Mouse (Mus musculus): ENCODE results near the gene Pramel6. TPM values are rescaled to one million over a fixed set of nuclear protein-coding genes. Genes with fewer than 3 reads are reported as not detected.
"Not testable (repeated sequence)": the region's sequence is repeated elsewhere in the genome, so short reads cannot be mapped to it uniquely, and the experiment has no call there.

The Pramel6 gene
- not detected in 2 replicates for polyA plus RNA-seq (2016; fragmentation: Nextera tagmentation; extraction: Ambion mirVana)

DNA sequence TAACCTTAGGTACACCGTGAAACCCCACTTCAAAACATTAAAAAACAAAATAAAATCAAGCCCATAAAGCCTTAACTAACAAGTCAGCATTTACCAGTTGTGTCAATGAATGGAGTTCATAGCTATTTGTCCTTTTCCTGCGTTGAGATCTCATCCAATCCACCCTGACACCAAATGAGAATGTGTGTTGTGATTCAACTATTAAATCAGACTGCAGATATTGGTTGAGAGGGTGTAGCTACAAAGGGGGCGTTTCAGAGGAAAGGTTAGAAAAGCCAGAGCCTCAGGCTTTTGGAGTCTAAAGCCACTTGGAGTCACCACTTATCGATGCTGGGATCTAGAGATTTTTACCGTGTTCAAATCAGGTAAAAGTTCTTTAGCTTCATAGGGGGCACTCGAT is at the start of gene Pramel6:
Gene Pramel6, plus strand, starts transcription at position 301 of the 400 bp plus-strand sequence.
- WGBS, result 87% methylated on average over 6 of the region's 6 CpGs
- no peaks in the 10 kb centered on the region for H3K36me3 ChIP-seq
- ATAC-seq (ENCODE audit: low FRiP score), result no peak
- no peak within 1 kb of the TSS for H3K27ac ChIP-seq
- no peak within 1 kb of the TSS for H3K4me2 ChIP-seq (replicated peaks)
- H3K9me3 ChIP-seq (replicated peaks), result no peaks in the 10 kb centered on the region
- no peak within 1 kb of the TSS for H3K4me3 ChIP-seq
- H3K4me1 ChIP-seq, result no peaks in the 10 kb centered on the region
- no peaks in the 10 kb centered on the region for H3K27me3 ChIP-seq
- H3K9ac ChIP-seq, result no peak within 1 kb of the TSS

- Histone ChIP-seq H3K4me2 (replicated peaks) (no peak overlapping the region), H3K9me3 (replicated peaks) (no peaks in the 10 kb centered on the region), H3K27me3 (no peaks in the 10 kb centered on the region), H3K36me3 (no peaks in the 10 kb centered on the region), H3K4me3 (no peak overlapping the region), H3K27ac (no peak overlapping the region), H3K9ac (no peak overlapping the region), H3K4me1 (no peaks in the 10 kb centered on the region)
- WGBS, result 89% methylated on average over 4 of the region's 4 CpGs
- no peak for ATAC-seq (ENCODE audit: low FRiP score)
These were observed 44.6 kb upstream of the Pramel6 start for GRCm38 (mm10) chr2:87461769-87462168.

- H3K4me3 ChIP-seq, result no peak overlapping the region
- no peak for ATAC-seq (ENCODE audit: low FRiP score)
- H3K27ac ChIP-seq, result no peak overlapping the region
- H3K4me1 ChIP-seq, result no peaks in the 10 kb centered on the region
- H3K9ac ChIP-seq, result no peak overlapping the region
- H3K4me2 ChIP-seq (replicated peaks), result no peak overlapping the region
- no peaks in the 10 kb centered on the region for H3K9me3 ChIP-seq (replicated peaks)
- H3K27me3 ChIP-seq, result no peaks in the 10 kb centered on the region
- H3K36me3 ChIP-seq, result no peaks in the 10 kb centered on the region
These were observed 26.2 kb upstream of the Pramel6 start for GRCm38 (mm10) chr2:87480207-87480606.

DNA sequence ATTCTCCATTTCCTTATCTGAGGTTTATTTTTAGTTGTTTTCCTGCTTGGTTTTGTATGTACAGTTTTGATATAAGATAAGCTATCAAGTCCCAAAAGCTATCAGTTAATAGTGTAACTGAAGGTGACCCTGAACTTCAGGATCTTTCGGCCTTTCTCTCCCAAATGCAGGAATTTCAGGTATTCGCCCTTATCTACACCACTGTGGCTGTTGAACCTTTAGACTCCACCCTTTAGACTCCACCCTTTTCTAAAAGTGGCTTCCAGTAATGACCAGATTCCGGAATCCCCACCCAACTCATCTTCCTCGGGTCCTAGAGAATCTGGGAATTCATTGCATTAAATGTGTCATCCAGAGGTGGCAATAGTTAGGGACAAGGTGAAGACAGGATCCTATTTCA is 25.2 kb upstream of the Pramel6 start:
- WGBS, result 89% methylated on average over 4 of the region's 4 CpGs
- no peaks in the 10 kb centered on the region for H3K9me3 ChIP-seq (replicated peaks)

DNA sequence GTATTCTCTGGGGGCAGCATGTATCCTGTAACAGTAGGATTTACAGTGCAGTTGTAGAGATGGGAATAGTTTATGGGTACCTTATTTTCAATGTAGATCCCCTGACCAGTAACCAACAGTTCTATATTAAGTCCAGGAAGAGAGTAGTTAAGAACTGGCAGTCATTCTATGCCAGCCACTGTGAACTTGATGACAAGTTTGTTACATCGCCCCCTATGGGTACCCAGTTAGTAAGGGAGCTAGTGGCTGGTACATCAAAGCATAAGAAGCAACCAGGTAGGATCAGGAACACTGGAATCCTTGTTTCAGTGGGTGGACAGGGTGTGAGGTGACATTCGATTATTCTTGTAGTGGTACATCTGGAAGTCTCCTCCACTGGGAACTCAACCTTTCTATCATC is 24.1 kb upstream of the Pramel6 start:
- ATAC-seq (ENCODE audit: low FRiP score), result no peak
- Histone ChIP-seq H3K27ac (no peak overlapping the region), H3K4me1 (no peaks in the 10 kb centered on the region), H3K4me2 (replicated peaks) (no peak overlapping the region), H3K4me3 (no peak overlapping the region), H3K27me3 (no peaks in the 10 kb centered on the region), H3K36me3 (no peaks in the 10 kb centered on the region), H3K9ac (no peak overlapping the region), H3K9me3 (replicated peaks) (no peaks in the 10 kb centered on the region)
- WGBS, result 79% methylated on average over 2 of the region's 2 CpGs

More for the DNA sequence above, 25.2 kb upstream of the Pramel6 start:
- no peak overlapping the region for H3K4me2 ChIP-seq (replicated peaks)
- H3K27ac ChIP-seq, result no peak overlapping the region
- H3K36me3 ChIP-seq, result no peaks in the 10 kb centered on the region
- no peak overlapping the region for H3K4me3 ChIP-seq
- no peak overlapping the region for H3K9ac ChIP-seq
- no peaks in the 10 kb centered on the region for H3K4me1 ChIP-seq
- H3K27me3 ChIP-seq, result no peaks in the 10 kb centered on the region
- no peak for ATAC-seq (ENCODE audit: low FRiP score)

DNA sequence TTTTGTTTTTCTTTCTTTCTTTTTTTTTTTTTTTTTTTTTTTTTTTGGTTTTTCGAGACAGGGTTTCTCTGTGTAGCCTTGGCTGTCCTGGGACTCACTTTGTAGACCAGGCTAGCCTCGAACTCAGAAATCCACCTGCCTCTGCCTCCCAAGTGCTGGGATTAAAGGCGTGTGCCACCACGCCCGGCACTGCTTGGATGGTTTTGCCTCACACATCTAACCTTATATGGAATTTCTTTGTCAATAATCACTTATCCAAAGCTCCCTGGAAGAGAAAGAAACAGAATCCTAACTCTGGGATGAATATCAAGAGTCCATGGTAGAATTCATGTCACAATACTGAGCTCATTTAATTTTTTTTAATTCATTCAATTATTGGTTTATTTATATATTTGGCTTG is 9.4 kb upstream of the Pramel6 start, which contains the start of gene Pramel7:
Gene Pramel7, minus strand, starts transcription at position 101 of the 400 bp plus-strand sequence.
- not testable (repeated sequence) for H3K4me2 ChIP-seq (replicated peaks); H3K27me3 ChIP-seq; H3K36me3 ChIP-seq; H3K27ac ChIP-seq; ATAC-seq (ENCODE audit: low FRiP score); H3K4me3 ChIP-seq; H3K4me1 ChIP-seq; H3K9me3 ChIP-seq (replicated peaks); H3K9ac ChIP-seq
- WGBS, result 91% methylated on average over 3 of the region's 5 CpGs

DNA sequence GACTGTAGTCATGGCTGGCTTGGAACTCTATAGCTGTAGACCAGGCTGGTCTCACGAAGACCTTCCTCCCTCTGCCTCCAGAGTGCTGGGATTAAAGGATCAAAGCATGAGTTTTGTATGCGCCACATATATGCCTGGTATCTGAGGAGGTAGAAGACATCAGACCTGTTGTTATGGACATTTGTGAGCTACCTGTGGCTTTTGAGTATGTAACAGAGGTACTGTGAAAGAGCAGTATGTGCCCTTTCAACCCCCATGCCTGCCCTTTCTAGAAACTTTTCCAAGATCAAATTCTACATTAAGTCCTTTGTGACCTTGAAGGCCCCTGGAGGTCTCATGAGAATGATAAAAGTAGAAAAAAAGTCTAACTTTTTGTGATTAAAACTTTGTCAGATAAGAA is 8.7 kb downstream of the Pramel6 start:
- H3K9ac ChIP-seq, result no peak overlapping the region
- H3K27me3 ChIP-seq, result no peaks in the 10 kb centered on the region
- H3K4me3 ChIP-seq, result no peak overlapping the region
- H3K36me3 ChIP-seq, result no peaks in the 10 kb centered on the region
- H3K4me2 ChIP-seq (replicated peaks), result no peak overlapping the region
- H3K27ac ChIP-seq, result no peak overlapping the region
- 88% methylated on average over 2 of the region's 2 CpGs for WGBS
- ATAC-seq (ENCODE audit: low FRiP score), result no peak
- no peaks in the 10 kb centered on the region for H3K9me3 ChIP-seq (replicated peaks)
- no peaks in the 10 kb centered on the region for H3K4me1 ChIP-seq

- 83% methylated on average over 7 of the region's 8 CpGs for WGBS
- H3K4me1 ChIP-seq, result no peaks in the 10 kb centered on the region
- ATAC-seq (ENCODE audit: low FRiP score), result no peak
- no peak overlapping the region for H3K4me3 ChIP-seq
- no peaks in the 10 kb centered on the region for H3K27me3 ChIP-seq
- no peak overlapping the region for H3K9ac ChIP-seq
- H3K4me2 ChIP-seq (replicated peaks), result no peak overlapping the region
- no peaks in the 10 kb centered on the region for H3K9me3 ChIP-seq (replicated peaks)
- no peaks in the 10 kb centered on the region for H3K36me3 ChIP-seq
- H3K27ac ChIP-seq, result no peak overlapping the region
These were observed 9.2 kb downstream of the Pramel6 start for GRCm38 (mm10) chr2:87515457-87516060.

DNA sequence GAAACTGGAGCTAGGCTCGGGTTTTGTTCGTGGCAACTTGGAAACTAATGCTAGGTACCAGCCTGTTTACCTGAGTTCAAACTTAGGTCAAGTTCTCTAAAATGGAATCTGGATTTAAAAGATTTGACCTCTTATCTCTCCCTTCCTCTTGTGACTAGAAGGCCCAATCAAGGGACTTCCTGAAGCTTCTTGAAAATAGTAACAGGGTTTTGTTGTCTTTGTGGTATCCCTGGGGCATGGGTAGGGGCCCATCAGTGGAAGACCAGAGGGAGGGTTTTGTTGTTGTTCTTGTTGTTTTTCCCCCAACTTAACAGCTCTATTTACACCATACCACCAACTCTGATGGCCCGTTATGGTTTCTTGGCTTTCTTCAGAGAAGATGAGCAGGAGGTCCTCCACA is 10.2 kb downstream of the Pramel6 start:
- no peaks in the 10 kb centered on the region for H3K27me3 ChIP-seq
- no peaks in the 10 kb centered on the region for H3K9me3 ChIP-seq (replicated peaks)
- WGBS, result 87% methylated on average over 3 of the region's 3 CpGs
- H3K36me3 ChIP-seq, result no peaks in the 10 kb centered on the region
- H3K4me1 ChIP-seq, result no peaks in the 10 kb centered on the region
- no peak overlapping the region for H3K9ac ChIP-seq
- no peak overlapping the region for H3K4me3 ChIP-seq
- no peak overlapping the region for H3K27ac ChIP-seq
- H3K4me2 ChIP-seq (replicated peaks), result no peak overlapping the region
- no peak for ATAC-seq (ENCODE audit: low FRiP score)

DNA sequence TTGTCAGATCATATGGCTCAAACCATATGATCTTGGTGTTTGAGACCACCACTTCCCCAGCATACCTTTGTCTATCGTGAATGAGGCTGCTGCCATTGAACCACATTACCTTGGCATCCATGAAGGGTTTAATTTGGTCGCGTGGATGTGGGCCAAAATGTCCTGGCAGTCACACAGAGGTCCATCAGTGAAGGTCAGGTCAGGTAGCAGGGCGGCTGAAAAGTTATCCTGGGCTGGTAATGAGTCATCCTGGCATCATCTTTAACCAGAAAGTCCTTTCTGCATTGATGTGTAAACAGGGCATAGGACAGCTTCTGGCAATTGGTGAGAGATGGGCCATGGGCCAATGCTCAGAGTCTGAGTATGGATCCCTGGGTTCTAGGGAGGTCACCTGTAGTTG is 14.3 kb downstream of the Pramel6 start:
- Histone ChIP-seq H3K4me3 (no peak overlapping the region), H3K4me2 (replicated peaks) (no peak overlapping the region), H3K27ac (no peak overlapping the region), H3K4me1 (no peaks in the 10 kb centered on the region), H3K27me3 (no peaks in the 10 kb centered on the region), H3K9me3 (replicated peaks) (no peaks in the 10 kb centered on the region), H3K9ac (no peak overlapping the region), H3K36me3 (no peaks in the 10 kb centered on the region)
- 88% methylated on average over 4 of the region's 4 CpGs for WGBS
- ATAC-seq (ENCODE audit: low FRiP score), result no peak

- H3K27me3 ChIP-seq; H3K27ac ChIP-seq; H3K9me3 ChIP-seq (replicated peaks); H3K4me1 ChIP-seq; H3K9ac ChIP-seq; H3K36me3 ChIP-seq: not testable (repeated sequence)
- ATAC-seq (ENCODE audit: low FRiP score), result peak; percentile 71; the same call in 1 of the 2 replicates
- Histone ChIP-seq H3K4me2 (replicated peaks) (peak overlapping the region; percentile 43), H3K4me3 (peak overlapping the region; percentile 13; the same call in 1 of the 2 replicates)
- WGBS, result 37% methylated on average over 39 of the region's 39 CpGs
These were observed 19.7 kb downstream of the Pramel6 start for GRCm38 (mm10) chr2:87525899-87526616.

DNA sequence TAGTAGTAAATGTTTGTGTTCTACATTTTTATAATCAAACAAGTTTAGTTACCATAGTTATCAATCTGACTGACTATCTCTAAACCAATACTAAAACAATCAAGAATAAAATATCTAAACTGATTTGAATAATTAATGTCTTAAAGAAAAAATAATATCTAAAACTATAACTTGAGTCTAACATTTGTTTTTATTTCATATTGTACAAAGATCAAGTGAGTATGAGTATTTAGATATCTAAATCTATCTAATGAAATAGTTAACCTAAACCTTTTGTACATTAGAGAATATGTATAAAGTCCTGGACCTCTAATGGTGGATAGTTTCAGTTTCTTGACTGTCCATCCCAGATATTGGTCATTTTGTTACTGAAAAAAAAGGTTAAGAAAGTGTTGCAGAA is 25.1 kb downstream of the Pramel6 start, which contains the start of gene Olfr153:
Gene Olfr153, plus strand, starts transcription at position 301 of the 400 bp plus-strand sequence.
- no peaks in the 10 kb centered on the region for H3K27me3 ChIP-seq
- H3K4me2 ChIP-seq (replicated peaks), result no peak within 1 kb of the TSS
- H3K9me3 ChIP-seq (replicated peaks), result no peaks in the 10 kb centered on the region
- no peak within 1 kb of the TSS for H3K4me3 ChIP-seq
- H3K27ac ChIP-seq, result no peak within 1 kb of the TSS
- no peaks in the 10 kb centered on the region for H3K4me1 ChIP-seq
- no peak within 1 kb of the TSS for H3K9ac ChIP-seq
- no peak for ATAC-seq (ENCODE audit: low FRiP score)
- H3K36me3 ChIP-seq, result no peaks in the 10 kb centered on the region

GRCm38 (mm10) chr2:87534826-87535225 is 28.5 kb downstream of the Pramel6 start:
- Histone ChIP-seq H3K4me3 (no peak overlapping the region), H3K9me3 (replicated peaks) (no peaks in the 10 kb centered on the region), H3K4me1 (no peaks in the 10 kb centered on the region), H3K4me2 (replicated peaks) (no peak overlapping the region), H3K36me3 (no peaks in the 10 kb centered on the region), H3K27me3 (no peaks in the 10 kb centered on the region), H3K27ac (no peak overlapping the region), H3K9ac (no peak overlapping the region)
- WGBS, result 75% methylated on average over 2 of the region's 2 CpGs
- ATAC-seq (ENCODE audit: low FRiP score), result no peak

Measured in hindbrain, embryonic 12.5 days (tissue).